Mouse (Mus musculus) bone marrow, adult 2 months (tissue): ENCODE data around the gene Cpne2. TPM values are rescaled to one million over a fixed set of nuclear protein-coding genes. Genes with fewer than 3 reads are reported as not detected.

Source experiments
- H3K27ac ChIP-seq: fragments of 200-500 bp; 2 replicates; pipeline ENCODE4 v1.5.1; 2012; ENCODE audit warnings: low read depth, mild to moderate bottlenecking, control low read depth, inconsistent platforms, low read length; ENCODE audit not compliant: control insufficient read depth, poor library complexity, insufficient read depth
- H3K4me1 ChIP-seq: fragments of 200-500 bp; 2 replicates; pipeline ENCODE4 v1.6.1; 2011; ENCODE audit warnings: low read length; ENCODE audit not compliant: control insufficient read depth, insufficient read depth
- H3K4me3 ChIP-seq: fragments of 200-500 bp; replicated peaks from 2 replicates; pipeline ENCODE3; 2011; ENCODE audit warnings: mild to moderate bottlenecking, low read depth, low read length, control low read depth; ENCODE audit not compliant: control insufficient read depth
- CTCF ChIP-seq: fragments of 200-500 bp; IDR thresholded peaks from 2 replicates; pipeline ENCODE4 v1.5.1; 2011; ENCODE audit warnings: low read length, control low read depth; ENCODE audit not compliant: control insufficient read depth, insufficient read depth
- POLR2A ChIP-seq: fragments of 200-500 bp; IDR thresholded peaks from 2 replicates; pipeline ENCODE4 v1.6.1; 2011; ENCODE audit warnings: low read depth, mild to moderate bottlenecking, control low read depth, low read length, borderline replicate concordance; ENCODE audit not compliant: control insufficient read depth
- WGBS: fragments of 180-500 bp; shearing (Covaris S2); methylation state at CpG from one replicate; pipeline ENCODE4 v1.1.7; 2018; 5-methylcytosine and 5-hydroxymethylcytosine counted together
- polyA plus RNA-seq: library from polyadenylated mRNA; stranded (reverse); fragments of >200 nt; gene quantifications from 2 replicates; pipeline ENCODE4 v1.2.4, GENCODE M21; 2011; ENCODE audit warnings: low replicate concordance; ENCODE audit not compliant: missing spikeins, insufficient read depth, insufficient read length

Cpne2 gene
- polyA plus RNA-seq, 1 experiment: 36.1 TPM

GRCm38 (mm10) chr8:94530643-94531042, 2.1 kb upstream of the Cpne2 start:
- Histone ChIP-seq H3K4me1 (peaks cover 4% of the 10 kb centered on the region; the same call in 1 of the 2 replicates), H3K4me3 (no peak overlapping the region), H3K27ac (peak overlapping the region; percentile 65; the same call in 1 of the 2 replicates)
- WGBS: 34% methylated on average over 4 of the region's 4 CpGs
- no peak for TF ChIP-seq POLR2A
- no peak for TF ChIP-seq CTCF

DNA sequence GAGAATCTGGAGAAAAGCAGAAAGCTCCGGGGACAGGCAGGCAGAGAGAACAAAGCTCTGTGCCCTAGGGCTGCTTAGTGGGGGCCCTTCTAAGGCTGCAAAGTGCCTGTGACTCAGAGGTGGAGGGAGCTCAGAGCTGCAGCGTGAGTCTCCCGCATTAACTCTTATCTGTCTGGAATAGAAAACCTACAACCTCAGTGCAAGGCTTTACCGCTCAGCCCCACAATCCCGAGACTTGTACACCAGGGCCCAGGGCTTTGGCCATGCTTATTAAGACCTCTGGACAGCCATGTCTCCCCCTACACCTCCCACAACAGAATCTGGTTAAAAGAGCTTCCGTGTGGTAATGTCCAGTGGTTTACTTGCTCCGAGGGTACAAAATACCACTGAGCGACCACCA, 790 bp upstream of the Cpne2 start:
- H3K27ac ChIP-seq: peak overlapping the region; percentile 80
- peaks cover 5% of the 10 kb centered on the region; the same call in 1 of the 2 replicates for H3K4me1 ChIP-seq
- peak overlapping the region; percentile 73 for H3K4me3 ChIP-seq
- WGBS: 22% methylated on average over 8 of the region's 8 CpGs
- TF ChIP-seq CTCF (no peak), POLR2A (no peak)

GRCm38 (mm10) chr8:94532525-94532872, 291 bp upstream of the Cpne2 start:
- under 1% methylated on average over 33 of the region's 34 CpGs for WGBS
- Histone ChIP-seq H3K4me3 (peak overlapping the region; percentile 73), H3K4me1 (peaks cover 5% of the 10 kb centered on the region; the same call in 1 of the 2 replicates), H3K27ac (peak overlapping the region; percentile 93)
- TF ChIP-seq CTCF (no peak), POLR2A (no peak)

GRCm38 (mm10) chr8:94534612-94535011, 1.8 kb downstream of the Cpne2 start:
- TF ChIP-seq POLR2A (no peak), CTCF (no peak)
- no peak overlapping the region for H3K27ac ChIP-seq
- H3K4me3 ChIP-seq: no peak overlapping the region
- 61% methylated on average over 4 of the region's 4 CpGs for WGBS
- H3K4me1 ChIP-seq: peaks cover 4% of the 10 kb centered on the region; the same call in 1 of the 2 replicates

DNA sequence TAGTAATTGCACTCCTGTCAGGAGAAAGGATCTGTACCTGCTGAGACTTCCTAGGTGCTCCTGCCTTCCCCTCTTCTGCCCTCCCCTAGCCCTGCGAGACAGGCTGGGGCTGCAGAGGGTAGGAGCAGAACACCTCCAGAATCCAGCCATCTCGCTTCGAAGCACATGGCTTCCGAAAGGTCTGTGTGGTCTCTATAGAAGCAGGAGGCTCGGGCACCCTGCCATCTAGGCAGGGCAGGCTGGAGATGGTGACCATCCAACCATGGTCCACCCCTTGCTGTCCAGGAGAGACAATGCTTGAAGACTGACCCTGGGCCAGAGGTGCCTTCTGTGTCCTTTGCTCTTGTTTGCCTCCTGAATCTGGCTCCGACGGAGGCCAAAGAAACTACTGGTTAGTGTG, 2.8 kb downstream of the Cpne2 start:
- peaks cover 5% of the 10 kb centered on the region; the same call in 1 of the 2 replicates for H3K4me1 ChIP-seq
- H3K27ac ChIP-seq: no peak overlapping the region
- TF ChIP-seq CTCF (no peak), POLR2A (no peak)
- H3K4me3 ChIP-seq: no peak overlapping the region
- 87% methylated on average over 7 of the region's 7 CpGs for WGBS

DNA sequence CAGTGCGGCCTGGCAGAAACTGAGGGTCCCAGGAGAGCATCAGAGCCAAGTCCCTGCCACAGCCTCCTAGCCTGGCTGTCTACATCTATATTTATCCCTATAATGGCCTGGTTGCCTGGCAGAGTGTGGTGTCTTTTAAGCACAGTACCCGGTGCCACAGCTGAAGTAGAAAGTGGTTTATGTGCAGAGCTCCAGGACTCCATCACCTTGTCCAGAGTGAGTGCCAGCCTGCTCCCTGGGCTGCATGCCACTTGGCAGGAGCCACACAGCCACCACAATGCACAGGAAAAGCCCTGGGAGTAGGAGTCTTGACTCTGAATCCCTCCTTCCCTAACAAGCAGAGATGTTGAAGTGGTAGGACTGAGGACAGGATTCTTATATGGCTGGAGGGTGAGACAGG, 4.7 kb downstream of the Cpne2 start:
- peaks cover 13% of the 10 kb centered on the region for H3K4me1 ChIP-seq
- no peak overlapping the region for H3K27ac ChIP-seq
- 73% methylated on average over 2 of the region's 2 CpGs for WGBS
- no peak for TF ChIP-seq POLR2A
- TF ChIP-seq CTCF: no peak
- H3K4me3 ChIP-seq: no peak overlapping the region

DNA sequence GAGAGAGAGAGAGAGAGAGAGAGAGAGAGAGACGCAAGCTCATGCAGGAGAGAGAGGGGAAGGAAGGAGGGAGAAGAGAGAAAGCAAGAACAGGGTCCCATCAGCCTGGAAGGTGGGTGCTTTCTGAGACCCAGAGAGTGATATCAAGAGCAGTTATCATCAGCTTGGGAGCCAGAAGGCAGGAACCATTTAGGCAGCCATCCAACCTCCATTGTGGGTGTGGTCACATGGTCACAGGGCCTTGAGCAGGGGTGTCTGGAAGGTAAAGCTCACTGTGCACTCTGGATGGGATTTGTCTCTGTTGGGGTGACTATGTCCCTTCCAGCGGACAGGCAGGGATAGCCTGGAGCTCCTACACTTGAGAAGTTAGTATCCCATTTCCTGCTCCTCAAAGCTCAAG, 7.2 kb downstream of the Cpne2 start:
- no peak overlapping the region for H3K4me3 ChIP-seq
- 78% methylated on average over 2 of the region's 2 CpGs for WGBS
- H3K27ac ChIP-seq: no peak overlapping the region
- TF ChIP-seq CTCF: no peak
- H3K4me1 ChIP-seq: peaks cover 13% of the 10 kb centered on the region

DNA sequence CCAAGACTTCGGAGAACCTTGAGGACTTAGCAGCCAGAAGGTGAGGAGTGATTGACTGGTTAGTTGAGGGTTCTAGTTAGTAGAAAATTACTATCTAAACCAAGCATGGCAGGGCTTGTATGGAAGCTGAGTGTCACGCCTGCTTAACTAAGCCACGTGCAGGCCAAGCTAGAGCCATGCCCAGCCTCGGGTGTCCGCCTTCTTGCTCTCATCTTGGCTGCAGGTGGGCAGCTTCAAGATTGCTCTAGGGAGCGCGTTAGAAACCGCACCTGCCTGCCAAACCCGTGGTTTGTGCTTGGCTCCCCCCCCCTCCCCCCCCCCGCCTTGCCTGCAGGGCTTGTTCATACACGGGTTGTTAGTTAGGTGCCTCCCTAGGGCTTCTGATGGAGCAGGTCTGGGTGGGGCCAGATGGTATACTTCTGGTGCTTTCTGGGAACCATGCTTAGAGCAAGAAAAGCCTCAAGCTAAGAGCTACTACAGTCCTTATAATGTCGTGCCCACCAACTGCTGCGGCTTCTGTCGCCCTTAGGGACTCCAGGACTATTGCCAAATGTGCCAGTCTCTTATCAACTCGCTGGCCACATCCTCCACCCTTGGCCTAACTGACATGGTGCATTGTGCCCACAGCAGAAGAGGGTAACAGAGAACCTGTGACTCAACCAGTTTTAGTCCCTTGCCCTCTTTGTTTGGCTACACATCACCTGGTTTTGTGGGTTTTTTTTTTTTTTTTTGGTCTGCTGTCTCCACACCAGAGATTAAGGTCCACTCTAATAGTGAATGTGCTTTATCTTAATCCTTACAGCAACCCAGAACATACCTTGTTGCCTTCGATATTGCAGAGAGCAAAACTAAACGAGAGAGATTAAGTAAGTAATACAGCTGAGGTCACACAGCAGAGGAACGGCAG, 8.4 kb downstream of the Cpne2 start:
- 10% methylated on average over 18 of the region's 18 CpGs for WGBS
- no peak overlapping the region for H3K4me3 ChIP-seq
- H3K4me1 ChIP-seq: peaks cover 12% of the 10 kb centered on the region
- H3K27ac ChIP-seq: peak overlapping the region; percentile 11
- TF ChIP-seq CTCF (no peak), POLR2A (no peak)
